Mouse (Mus musculus): Measurements from ENCODE around the gene Syt9. TPM values are rescaled to one million over a fixed set of nuclear protein-coding genes. Genes with fewer than 3 reads are reported as not detected.
"Not testable (repeated sequence)": the region's sequence is repeated elsewhere in the genome, so short reads cannot be mapped to it uniquely, and the experiment has no call there.

The Syt9 gene
- polyA plus RNA-seq, 1 experiment: 0.26 TPM

DNA sequence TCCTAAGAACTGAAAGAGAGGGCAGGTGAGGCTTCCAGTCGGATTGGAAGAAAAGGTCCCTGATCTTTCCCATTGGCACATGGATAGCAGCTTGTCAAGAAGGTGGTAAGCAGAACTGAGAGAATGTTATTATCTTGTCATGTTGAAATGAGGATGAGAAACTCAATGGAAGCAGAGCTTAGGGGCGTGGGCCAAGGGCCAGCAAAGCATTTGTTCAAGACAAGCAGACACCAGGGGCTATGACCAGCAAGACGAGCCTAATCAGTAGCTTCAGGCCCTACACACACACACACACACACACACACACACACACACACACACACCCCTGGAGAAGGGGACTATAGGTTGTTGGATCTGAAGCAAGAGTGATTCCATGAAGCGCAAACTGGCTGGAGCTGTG lies 90.6 kb downstream of the Syt9 start:
- no peak for DNase-seq (ENCODE audit: low read depth)

DNA sequence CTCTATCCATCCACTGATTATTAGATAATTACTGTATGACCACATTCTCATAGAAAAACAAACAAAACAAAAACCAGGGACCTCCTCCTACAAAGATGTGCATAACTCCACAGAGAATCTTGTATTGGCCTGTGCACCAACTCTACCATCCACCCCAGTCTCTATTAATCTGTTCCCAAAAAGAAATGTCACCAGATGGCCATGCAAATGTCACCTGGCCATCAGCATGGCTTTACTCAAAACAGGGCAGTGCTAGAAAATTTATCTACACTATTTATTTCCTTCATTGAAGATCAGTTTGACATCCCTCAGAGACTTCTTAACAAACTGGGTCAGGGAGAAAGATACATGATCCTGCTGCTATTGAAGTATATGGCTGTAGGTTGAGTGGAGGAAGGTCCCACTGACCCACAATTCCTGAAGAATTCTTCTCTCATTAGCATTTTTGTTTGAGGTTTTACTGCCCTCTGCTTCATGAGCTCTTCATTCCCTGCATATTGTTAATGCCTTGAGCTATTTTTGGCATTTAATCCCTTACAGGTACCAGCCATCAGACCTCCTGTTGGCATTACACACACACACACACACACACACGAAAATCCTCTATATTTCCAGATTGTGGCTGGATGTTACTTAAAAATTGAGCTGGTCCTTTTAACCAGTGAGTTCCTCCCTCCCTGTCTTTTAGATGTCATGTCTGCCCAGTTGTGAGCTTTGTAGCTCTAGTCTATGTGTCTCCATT lies 91.3 kb downstream of the Syt9 start:
- no peak for DNase-seq (ENCODE audit: low read depth)

DNA sequence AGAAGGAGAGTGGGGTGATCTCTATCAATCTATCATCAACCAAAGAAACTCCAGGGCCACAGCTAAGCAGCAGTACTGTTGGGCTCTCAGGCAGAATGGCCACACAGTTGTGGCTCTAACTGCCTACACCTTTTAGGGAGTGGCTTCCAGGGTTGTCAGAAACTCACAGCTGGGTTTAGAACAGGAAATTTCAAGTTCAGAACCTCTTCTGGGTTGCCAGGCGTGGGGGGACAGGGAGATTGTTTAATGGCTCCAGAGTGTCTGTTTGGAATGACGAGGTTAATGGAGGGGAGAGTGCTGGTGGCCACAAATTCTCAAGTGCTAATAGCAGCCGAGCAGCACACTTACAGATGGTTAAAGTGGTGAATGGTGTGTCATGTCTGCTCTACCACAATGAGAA lies 92.4 kb downstream of the Syt9 start:
- DNase-seq (ENCODE audit: low read depth): no peak

DNA sequence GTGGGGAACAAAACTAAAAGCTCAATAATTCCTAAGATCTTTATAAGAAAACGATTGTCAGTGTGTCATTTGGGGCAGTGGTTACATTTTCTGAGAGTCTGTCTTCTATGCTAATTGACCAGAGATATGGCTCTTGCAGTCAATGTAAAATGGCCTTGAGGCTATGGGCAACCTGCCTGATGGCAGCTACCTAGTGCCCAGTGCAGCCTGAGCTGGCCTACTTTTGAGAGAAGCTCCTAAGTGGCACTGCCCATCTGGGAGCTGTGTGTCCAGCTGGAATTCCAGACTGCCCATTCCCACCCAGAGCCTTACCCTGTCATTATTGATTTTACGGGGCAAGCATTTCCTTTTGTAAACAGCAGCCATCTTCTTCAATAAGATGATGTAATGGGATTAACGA lies 94.6 kb downstream of the Syt9 start:
- DNase-seq (ENCODE audit: low read depth): no peak

DNA sequence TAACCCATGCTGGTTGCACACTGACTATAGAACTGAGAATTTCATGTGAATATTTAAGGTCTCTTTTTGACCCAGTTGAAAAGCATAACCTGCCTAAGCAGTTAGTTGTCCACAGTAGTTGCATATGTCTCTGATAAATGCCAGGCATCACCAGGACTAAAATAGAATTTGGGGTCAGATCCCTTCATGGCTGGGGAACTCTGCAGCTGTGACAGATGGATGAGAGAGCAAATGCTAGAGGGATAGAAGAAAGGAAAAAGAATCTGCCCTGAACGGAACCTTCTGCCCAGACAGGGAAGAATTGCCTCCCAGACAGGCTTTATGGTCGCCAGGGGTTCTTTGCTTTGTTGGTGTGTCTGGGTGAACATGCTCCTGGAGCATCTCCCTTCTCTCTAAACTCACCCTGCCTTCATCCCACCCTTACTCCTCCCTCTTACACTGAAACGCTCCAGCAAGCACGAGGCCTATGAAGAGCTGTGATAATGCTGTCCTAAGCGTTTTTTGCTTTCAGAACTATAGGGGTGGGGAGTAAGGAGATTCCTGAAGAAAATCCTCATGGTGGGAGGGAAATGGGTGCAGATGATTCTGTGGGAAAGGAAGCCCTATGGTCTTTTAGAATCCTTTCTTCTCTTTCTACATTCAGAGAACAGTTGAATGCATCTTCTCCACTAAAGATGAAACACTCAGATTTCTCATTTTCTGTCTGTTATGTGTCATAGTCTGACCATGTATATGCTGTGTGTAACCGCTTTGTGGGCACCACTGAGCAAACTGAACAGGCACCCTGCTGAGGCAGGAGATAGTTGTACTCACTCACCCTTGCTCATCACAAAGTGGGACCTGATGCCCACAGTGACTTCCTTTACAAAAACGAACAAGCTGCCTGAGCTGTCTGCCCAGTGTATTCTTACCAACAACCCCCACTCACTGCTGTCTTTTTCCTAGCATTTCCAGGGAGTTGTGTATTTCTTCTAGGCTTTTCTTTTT lies 108.7 kb downstream of the Syt9 start:
- no peak for DNase-seq (ENCODE audit: low read depth)

DNA sequence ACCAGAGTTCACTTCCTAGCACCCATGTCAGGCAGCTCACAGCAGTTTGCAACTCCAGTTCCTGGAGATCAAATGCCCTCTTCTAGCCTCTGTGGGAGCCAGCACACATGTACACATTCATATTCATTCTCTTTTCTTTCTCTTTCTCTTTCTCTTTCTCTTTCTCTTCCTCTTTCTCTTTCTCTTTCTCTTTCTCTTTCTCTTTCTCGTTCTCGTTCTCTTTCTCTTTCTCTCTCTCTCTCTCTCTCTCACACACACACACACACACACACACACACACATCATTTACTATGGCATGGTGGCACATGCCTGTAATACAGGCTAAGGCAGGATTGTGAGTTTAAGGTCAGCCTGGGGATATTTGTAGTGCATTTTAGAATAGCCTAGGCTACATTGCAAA lies 115.2 kb downstream of the Syt9 start:
- DNase-seq (ENCODE audit: low read depth): not testable (repeated sequence)

DNA sequence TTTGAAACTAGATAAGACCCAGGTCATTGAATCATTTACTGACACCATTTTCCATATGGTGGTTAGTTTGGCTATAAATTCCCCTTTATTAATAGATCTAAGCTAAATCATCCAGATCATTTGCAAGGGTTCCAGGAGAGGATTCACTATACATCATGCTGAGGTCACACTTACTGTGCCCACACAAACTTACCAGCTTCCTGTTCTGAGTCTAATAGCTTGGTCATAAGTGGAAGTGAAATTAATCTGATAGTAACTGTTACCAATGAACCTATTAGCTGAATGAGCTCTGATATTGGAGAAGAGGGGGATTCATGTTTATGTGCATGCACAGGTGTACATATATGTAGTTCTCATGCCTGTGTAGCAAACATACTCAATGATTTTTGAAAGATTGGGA lies 124.9 kb downstream of the Syt9 start:
- DNase-seq (ENCODE audit: low read depth): no peak

DNA sequence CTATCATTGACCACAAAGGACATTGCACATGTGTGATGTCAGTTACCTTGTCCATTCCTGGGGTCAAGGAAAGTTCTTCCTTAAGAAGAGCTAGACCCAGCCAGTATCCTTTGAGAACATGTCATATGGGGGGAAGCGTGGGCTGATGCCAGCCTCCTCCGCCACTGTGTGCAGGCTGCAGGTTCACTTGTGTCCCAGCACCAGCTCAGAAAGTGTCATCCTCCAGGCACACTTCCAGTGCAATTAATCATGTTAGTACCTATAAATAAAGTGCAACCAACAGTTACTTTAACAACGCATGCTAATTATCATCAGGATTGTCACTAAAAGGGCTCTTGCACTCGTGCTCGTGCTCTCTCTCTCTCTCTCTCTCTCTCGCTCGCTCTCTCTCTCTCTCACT lies 126.4 kb downstream of the Syt9 start:
- DNase-seq (ENCODE audit: low read depth): no peak

DNA sequence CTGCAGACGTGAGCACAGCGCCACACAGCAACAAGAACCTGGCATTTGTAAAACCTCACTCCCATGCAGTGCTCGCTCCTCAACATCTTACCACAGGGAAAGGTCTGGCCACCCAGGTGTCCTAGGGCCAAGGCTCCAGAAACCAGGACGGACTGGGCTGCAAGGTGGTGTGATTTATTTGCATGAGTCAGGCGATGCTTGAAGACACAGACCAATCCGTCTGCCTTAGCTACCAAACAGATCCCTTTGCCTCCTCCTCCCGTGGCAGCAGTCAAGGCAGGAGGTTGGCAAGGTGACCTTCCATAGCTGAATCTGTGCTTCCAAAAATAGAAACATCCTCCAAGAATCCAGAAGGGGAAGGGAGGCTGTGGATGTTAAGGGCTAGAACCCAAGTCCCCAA lies 130.1 kb downstream of the Syt9 start:
- no peak for DNase-seq (ENCODE audit: low read depth)

DNA sequence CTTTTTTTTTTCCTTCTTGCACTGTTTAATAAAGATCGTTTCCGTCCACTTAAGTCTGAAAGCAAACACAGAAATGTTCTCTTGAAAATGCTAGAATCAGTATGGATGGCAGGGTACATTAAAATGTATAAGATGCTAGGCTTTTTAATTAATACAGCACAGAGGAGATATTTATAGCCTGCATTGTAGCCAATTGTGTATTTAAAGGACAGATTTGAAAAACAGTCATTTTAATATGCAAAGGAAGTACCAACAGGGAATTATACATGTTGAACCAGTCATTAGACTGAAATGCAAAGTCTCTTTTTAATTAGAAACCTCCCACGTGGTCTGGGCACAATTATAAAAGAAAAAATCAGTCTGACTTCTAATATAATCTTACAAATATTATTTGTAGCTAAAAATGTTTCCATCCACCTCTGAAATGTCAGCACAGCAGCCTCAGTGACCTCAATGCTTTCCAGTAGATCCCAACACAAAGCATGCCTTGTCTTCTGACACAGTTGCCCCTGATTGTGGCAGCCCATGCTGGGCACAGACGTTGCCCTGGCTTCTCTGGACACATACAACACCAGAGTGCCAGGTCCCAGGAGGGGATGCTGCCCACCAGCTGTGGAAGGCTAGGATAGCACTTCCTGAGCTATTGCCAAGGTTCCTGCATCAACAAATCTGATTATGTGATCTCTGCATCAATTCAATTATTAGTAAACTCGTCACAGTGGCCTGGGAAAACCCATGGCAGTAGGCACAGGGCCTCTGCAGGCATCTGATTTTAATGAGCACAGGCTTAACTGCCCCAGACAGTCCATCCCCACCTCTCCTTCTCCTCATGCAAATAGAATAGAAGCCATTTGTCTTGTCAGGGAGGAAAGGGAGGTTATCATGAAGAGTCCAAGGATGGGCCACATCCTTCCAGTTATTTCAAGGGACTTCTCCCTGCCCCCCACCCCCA lies 134.5 kb downstream of the Syt9 start:
- DNase-seq (ENCODE audit: low read depth): no peak

DNA sequence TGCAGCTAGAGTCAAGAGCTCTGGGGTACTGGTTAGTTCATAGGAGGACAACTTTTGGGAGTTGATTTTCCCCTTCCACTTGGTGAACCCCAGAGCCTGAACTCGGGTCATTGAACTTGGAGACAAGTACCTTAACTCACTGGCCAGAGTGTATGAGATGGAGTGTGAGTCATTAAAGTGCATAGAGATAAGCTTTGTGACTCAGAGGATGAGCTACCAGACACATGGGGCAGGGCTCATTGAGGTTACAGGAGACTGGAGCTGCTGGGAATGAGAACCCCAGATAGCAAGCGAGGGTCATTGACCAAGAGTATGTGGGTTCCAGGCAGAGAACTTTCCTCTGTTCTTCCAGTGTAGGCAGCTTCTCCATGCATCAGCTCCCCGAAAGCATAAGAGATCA lies 137.4 kb downstream of the Syt9 start:
- DNase-seq (ENCODE audit: low read depth): no peak

DNA sequence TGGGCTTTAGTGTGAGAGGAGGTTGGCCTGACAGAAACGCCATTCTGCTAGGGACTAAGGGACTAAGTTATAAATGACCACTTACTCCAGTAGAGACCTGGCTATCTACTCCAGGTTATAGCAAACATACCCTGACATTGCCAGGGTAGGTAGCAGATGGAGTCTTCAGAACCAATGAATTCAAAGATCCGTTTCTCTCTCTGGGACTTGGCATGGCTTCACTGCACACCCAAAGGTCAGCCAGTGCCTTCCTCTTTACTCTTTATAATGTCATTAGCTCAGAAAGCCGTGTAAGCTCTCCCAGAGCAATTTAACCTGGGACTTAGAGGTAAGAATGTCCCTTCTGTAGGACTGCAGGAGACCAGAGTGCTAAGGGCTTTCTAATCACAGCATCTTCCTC lies 139.2 kb downstream of the Syt9 start:
- DNase-seq (ENCODE audit: low read depth): no peak

DNA sequence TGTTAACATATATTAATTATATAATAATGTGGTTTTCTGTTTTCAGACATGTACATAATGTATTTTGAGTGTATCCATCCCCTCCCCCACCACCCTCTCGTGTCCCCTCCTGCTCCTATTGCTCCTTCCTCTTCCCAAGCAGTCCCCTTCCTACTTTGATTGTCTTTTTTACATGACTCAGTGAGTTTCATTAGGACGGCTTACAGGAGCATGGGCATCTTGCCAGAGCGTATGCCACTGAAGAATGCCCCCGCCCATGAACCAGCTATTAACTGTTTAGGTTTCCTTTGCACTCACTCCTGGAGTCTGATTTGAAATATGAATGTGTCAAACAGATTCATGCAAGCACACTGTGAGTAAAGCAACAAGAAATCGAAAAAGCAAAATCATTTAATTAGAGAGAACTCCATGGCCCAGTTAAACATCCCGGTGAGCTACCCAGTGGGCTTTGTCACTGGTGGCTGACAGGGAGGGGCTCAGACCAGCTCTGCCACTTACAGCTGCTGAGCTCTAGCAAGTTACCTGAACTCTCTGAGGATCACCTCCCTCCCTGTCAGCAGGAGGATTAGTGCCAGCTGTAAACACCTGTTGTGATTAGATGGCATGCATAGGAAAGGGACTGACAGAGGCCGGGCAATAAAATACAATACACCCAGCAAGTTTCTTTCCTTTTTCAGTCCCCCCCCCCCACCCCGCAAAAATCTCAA lies 146.3 kb downstream of the Syt9 start:
- no peak for DNase-seq (ENCODE audit: low read depth)

DNA sequence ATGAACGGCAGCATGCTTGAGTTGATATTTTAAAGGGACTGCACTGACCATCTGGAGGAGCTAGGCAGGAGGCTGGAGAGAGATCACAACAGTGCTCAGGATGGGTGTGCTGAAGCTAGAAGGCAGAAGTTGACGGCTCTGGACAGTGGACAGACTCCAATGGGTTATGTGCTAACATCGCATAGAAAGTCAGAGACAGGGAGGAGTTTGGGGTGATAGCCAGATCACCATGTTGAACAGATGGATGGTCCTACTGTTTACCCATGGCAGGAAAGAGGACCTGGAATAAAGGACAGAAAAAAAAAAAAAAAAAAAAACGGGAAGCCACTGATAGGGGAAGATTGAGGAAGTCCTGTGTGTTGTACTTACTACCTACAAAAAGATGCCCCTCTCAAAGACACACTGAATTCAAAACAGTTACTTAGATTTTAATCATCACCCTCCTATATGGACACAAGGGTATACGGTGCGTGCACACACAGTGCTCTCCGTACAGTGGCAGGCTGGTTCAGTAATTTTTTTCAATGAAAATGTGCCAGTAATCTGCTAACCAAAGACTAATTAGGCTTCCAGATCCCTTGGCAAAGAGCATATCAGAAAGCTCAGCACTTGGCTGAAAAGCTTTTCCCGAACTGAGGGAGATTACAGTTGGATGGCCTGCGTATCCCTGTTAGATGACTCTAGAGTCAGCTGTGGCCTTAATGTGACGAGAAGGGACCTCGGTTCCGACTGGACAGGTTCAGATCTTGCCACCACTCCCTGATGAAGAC lies 148.9 kb downstream of the Syt9 start:
- no peak for DNase-seq (ENCODE audit: low read depth)

DNA sequence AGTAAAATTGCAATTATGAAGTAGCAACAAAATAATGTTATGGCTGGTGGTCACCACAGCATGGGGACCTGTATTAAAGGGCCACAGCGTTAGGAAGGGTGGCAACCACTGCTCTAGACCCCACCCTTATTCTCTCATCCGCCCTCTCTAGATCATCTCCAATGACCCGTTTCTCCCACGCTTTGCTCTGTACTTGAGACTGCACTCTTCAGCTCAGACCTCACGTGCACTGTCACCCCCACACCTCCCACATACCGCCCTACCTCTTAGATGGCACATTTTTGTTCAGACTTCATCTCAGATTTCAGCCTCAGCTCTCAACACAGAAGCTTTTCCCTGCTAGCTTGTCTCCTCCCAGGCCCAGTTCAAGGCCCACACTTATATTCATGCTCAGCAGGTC lies 150.9 kb downstream of the Syt9 start:
- no peak for DNase-seq (ENCODE audit: low read depth)

DNA sequence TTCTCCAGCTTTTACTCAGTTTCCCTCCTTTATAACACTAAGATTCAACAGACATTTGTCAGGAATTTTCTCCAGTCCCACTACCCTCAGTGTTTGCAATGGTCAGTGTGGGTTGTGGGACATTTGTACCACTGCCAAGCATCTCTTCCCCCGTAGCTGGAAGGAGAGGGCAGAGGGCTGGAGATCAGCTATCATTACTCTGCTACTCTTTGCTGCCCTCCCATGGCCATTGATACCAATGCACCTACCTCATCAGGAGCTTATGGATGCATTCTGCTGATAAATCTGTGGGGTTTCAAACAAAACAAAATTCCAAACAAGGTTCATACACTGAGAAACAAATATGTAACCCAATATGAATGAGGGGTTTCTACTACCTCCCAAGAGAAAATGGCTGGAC lies 155.8 kb downstream of the Syt9 start:
- no peak for DNase-seq (ENCODE audit: low read depth)

DNA sequence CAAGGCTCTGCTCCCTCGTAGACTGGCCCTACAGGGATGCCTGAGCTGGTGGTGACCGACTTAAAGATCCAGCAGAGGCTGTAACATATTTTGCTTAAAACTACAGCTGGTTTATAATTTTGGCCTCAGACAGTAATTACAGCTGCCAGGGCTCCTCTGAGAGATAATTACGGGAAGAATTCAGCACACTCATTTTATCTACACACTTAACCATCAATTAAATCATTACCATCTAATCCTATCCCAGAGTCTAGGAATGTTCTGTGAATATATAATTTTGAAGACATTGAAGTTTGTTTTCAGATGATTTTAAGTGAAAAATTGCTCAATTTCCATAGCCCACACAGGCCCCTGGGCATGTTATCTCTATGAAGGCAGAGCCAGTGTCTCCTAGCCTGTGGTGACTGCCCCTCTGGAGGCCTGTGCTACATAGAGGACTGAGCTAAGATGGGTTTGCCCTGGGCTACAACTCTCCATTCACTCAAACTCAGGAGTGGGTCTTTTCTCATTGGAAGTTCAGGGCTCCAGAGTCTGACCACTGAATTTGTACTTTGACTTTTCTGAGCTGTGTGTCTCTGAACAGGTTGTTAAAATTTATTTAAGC lies 157.7 kb downstream of the Syt9 start:
- no peak for DNase-seq (ENCODE audit: low read depth)

DNA sequence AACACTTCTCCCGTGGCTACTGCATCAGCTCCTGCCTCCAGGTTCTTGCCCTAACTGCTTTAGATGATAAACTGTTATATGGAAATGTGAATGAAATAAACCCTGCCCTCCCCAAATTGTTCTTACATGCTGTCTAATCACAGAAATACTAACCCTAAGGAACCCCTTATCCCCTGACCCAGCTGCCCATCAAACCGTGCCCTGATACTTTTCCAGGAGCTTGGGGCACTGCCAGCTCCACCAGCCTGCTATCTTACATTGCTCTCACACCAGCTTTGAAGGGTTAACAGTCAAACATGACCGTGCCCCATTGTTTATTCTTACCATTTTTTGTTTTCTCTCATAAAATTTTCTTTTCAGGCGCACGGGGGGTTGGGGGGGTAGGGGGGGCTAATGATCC lies 158.8 kb downstream of the Syt9 start:
- DNase-seq (ENCODE audit: low read depth): no peak

DNA sequence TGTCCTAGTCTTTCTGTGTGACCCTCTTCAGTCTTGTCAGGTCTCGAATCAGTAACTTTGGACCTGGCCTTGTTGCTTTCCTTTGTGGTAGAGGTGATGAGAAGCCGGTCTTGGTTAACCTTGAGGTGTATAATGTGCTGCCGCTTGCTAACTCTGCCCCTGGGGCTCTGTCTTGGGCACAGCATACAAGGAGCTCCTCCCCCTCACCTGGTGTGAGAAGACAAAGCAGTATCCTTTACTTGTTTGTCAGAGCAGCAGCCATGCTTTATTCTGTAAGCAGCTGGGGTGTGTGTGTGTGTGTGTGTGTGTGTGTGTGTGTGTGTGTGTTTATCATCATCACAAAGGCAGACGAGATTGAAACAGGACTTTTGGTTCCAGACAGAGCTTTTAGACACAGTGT lies 164.8 kb downstream of the Syt9 start:
- no peak for DNase-seq (ENCODE audit: low read depth)

DNA sequence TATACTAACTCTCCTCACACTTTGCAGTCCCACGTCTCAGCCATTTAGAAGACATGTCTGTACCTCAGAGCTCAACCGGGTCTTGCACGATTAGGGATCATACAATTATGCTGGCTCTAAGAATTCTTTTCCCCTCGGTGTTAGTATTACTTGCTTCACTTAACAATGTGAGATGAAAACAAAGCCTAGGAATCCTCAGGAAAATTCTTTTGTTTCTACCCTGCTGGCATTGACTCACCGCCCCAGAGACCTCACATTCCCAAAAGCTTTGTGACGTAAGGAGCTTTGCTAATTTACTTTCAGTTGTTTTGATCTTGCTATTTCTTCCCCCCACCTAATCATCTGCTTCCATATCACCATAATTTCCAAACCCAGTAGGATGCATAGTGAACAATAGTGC lies 166.0 kb downstream of the Syt9 start:
- DNase-seq (ENCODE audit: low read depth): no peak
